Mouse (Mus musculus) T-cell, adult 2 months (primary cell): ENCODE data around the gene Dnmt3b.
A peak's percentile ranks its signal among the peaks of the same experiment; 100 is the strongest.

Experiments
- DNase-seq: peaks from one replicate; pipeline ENCODE4 v3.0.0; 2022; ENCODE audit warnings: low spot score

Gene Dnmt3b

GRCm38 (mm10) chr2:153649298-153650013 lies at the start of gene Dnmt3b:
Dnmt3b (plus strand) TSS chr2:153649450.
- DNase-seq, result peak; percentile 60

DNA sequence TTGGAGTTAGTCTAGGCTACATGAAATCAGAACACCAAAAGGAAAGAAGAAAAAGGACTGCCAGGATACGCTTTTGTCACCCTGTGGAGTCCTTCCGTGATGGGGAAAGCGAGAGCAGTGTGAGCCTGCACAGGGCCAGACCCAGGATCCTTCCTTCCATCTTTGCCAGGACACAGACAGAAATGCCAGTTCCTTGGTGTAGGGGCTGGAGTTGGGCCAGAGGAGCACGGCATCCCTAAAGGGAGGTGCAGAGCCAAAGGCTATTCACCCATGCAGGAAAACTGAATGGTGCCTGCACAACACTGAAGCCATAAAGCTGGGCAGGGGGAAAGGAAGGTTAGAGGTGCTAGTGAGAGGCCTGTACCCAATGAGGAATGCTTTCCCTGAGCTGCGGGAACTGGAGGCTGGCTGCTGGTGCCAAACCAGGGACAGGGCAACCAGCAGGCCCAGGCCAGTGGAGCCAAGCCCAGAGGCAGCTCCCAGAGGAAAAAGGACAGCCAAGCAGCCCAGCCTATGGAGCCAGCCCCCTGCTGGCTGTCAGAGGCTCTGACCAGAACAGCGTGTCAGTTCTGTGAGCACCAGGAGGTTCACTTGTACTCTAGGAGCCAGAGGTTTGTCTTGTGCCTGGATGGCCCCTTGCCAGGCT lies 49.1 kb upstream of the Dnmt3b start:
- no peak for DNase-seq

- DNase-seq, result no peak
Observed at GRCm38 (mm10) chr2:153600667-153601648, 48.3 kb upstream of the Dnmt3b start.

DNA sequence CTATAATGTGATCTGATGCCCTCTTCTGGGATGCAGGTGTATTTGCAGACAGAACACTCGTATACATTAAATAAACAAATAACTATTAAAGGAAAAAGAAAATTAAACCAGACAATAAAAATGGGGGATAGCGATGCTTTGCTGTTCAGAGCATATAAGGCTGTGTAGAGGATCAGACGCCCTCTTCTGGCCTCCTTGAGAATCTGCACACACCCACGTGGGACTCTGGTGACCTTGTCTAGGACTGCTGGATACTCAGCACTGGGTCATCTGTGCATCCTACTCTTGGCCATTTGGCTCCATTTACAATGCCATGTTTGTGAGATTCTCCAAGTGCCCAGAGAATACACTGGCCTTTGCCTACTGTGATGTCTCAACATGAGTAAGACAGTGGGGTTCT lies 45.5 kb upstream of the Dnmt3b start:
- DNase-seq, result no peak

GRCm38 (mm10) chr2:153606421-153606820 lies 42.8 kb upstream of the Dnmt3b start:
- DNase-seq, result peak; percentile 44

- peak; percentile 27 for DNase-seq
Observed at GRCm38 (mm10) chr2:153607870-153608515, 41.3 kb upstream of the Dnmt3b start.

DNA sequence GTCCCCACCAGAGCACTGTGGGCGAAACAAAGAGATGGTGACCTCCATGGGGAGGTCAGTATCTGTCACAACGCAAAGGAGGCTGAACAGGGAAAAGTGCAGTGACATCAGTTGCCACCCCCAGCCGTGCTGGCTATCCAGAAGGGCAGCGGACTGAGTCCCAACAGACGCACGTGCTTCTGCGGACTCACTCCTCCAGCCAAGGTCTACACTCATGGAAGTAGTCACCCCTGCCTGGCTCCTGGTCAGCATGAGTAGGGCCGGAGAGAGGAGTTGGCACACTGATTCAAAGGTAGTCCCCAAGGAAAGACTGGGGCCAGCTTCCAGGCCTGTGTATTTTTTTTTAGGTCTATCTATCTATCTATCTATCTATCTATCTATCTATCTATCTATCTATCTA lies 40.2 kb upstream of the Dnmt3b start:
- no peak for DNase-seq

- peak; percentile 63 for DNase-seq
Observed at GRCm38 (mm10) chr2:153609548-153609947, 39.7 kb upstream of the Dnmt3b start.

GRCm38 (mm10) chr2:153610426-153611240 lies 38.6 kb upstream of the Dnmt3b start:
- no peak for DNase-seq

GRCm38 (mm10) chr2:153611241-153611630 lies 38.0 kb upstream of the Dnmt3b start:
- no peak for DNase-seq

DNA sequence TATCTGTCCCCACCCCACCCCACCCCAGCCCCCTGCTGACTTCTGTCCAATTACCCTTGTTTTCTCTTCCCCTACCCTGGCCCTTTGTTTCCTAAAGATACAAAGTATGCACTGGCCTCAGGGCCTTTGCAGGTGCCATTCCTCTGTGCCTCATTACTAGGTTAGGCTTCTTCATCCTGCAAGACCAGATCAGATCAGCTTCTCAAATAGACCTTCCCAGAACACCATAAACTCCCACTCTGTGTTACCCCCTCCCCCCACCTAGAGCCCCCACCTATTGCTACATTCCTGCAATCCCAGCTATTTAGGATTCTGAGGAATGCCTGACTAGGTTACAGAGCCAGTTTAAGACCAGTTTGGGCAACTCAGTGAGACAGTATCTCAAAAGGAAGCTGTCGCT lies 37.5 kb upstream of the Dnmt3b start:
- no peak for DNase-seq

GRCm38 (mm10) chr2:153612594-153613281 lies 36.5 kb upstream of the Dnmt3b start:
- DNase-seq, result no peak

DNA sequence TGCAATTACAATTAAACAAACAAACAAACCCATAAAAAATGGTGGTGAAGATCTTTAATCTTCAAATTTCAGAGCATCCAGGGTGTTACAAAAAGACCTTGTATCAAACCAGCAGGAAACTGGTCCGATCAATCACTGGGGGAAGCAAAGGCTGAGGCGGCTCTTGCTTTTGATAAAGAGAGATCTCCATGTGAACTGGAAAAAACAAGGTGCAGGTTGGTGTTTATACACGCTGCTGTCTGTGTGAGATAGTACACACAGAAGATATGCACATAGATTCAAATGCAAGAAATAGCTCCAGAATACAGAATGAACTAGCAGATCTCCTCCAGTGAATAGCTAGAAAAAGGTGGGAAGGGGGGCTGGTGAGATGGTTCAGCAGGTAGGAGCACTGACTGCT lies 32.4 kb upstream of the Dnmt3b start:
- no peak for DNase-seq

DNA sequence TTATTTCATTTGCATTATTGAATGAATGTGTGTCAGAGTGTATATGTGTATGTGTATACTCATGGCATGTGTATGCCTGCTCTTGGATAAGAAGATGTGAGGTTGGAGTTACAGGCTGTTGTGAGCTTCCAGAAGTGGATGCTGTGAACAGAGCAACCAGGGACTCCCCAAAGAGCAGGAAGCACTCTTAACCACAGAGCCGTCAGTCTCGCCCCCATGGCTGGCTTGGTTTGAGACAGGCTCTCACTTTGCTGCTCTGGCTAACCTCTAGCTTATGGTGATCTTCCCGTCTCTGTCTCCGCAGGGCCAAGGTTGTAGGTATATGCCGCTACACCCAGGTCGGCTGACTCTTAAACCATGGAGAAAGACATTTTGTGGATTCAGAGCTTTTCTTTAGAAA lies 30.8 kb upstream of the Dnmt3b start:
- DNase-seq, result no peak

- DNase-seq, result no peak
Observed at GRCm38 (mm10) chr2:153618889-153619288, 30.4 kb upstream of the Dnmt3b start.

GRCm38 (mm10) chr2:153622449-153622848 lies 26.8 kb upstream of the Dnmt3b start:
- DNase-seq, result no peak

- no peak for DNase-seq
Observed at GRCm38 (mm10) chr2:153630950-153631349, 18.3 kb upstream of the Dnmt3b start.

GRCm38 (mm10) chr2:153631976-153632870 lies 17.0 kb upstream of the Dnmt3b start, which contains the start of gene Commd7:
Commd7 (minus strand) TSS chr2:153632781.
- peak; percentile 81 for DNase-seq

DNA sequence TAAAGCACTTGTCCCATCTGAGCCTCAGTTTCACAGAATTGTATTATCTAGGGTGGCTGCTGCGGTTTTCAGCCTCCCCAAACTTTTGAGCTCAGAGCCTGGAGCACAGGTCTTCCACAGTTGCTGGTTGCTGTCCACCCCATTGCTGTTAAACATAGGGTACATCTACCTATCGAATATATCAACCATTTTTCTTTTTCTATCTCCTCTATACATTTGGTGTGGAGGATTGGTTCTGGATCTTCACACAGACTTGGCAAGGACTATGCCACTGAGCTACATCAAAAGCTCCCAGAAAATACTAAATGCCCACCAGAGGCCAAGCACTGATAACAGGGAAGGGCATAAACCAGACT lies 16.4 kb upstream of the Dnmt3b start:
- DNase-seq, result no peak

GRCm38 (mm10) chr2:153633259-153633658 lies 16.0 kb upstream of the Dnmt3b start:
- no peak for DNase-seq
